Mouse (Mus musculus): Measurements from ENCODE around the gene Rps6ka3.

- TF ChIP-seq POLR2A (IDR thresholded peaks at IDR 0.05; ENCODE audit: extremely low read depth, insufficient read depth, low read length) (no peak), CTCF (IDR thresholded peaks at IDR 0.05; ENCODE audit: extremely low read depth, insufficient read depth, low read length) (no peak)
Measured at GRCm38 (mm10) chrX:159364506-159364905, 154.4 kb downstream of the Rps6ka3 start.

Data from cortical plate, adult 2 months (tissue).